Mouse (Mus musculus): ENCODE results near the gene Polk.

Gene Polk

GRCm38 (mm10) chr13:96527856-96528255 lies 14.5 kb downstream of the Polk start:
- no peak for DNase-seq

- DNase-seq = no peak
Measured at GRCm38 (mm10) chr13:96527022-96527421, 15.4 kb downstream of the Polk start.

- no peak for DNase-seq
Measured at GRCm38 (mm10) chr13:96521294-96521693, 21.1 kb downstream of the Polk start.

- no peak for DNase-seq
Measured at GRCm38 (mm10) chr13:96517335-96517734, 25.0 kb downstream of the Polk start.

- no peak for DNase-seq
Measured at GRCm38 (mm10) chr13:96516249-96516648, 26.1 kb downstream of the Polk start.

- DNase-seq = no peak
Measured at GRCm38 (mm10) chr13:96514154-96514942, 28.0 kb downstream of the Polk start.

GRCm38 (mm10) chr13:96511893-96512292 lies 30.5 kb downstream of the Polk start:
- no peak for DNase-seq

GRCm38 (mm10) chr13:96511262-96511661 lies 31.1 kb downstream of the Polk start:
- no peak for DNase-seq

GRCm38 (mm10) chr13:96510635-96511034 lies 31.7 kb downstream of the Polk start:
- DNase-seq = peak; percentile 29

GRCm38 (mm10) chr13:96507541-96507940 lies 34.8 kb downstream of the Polk start:
- no peak for DNase-seq

- DNase-seq = no peak
Measured at GRCm38 (mm10) chr13:96506313-96506712, 36.1 kb downstream of the Polk start.

GRCm38 (mm10) chr13:96505661-96506060 lies 36.7 kb downstream of the Polk start:
- no peak for DNase-seq

GRCm38 (mm10) chr13:96499891-96500290 lies 42.5 kb downstream of the Polk start:
- DNase-seq = no peak

GRCm38 (mm10) chr13:96496630-96497029 lies 45.7 kb downstream of the Polk start:
- no peak for DNase-seq

- no peak for DNase-seq
Measured at GRCm38 (mm10) chr13:96490433-96490832, 51.9 kb downstream of the Polk start, which contains the start of gene Gm17622. TSS of gene Gm17622 (plus strand) at chr13:96490733.

- no peak for DNase-seq
Measured at GRCm38 (mm10) chr13:96487968-96488367, 54.4 kb downstream of the Polk start.

GRCm38 (mm10) chr13:96487230-96487629 lies 55.1 kb downstream of the Polk start:
- no peak for DNase-seq

- DNase-seq = no peak
Measured at GRCm38 (mm10) chr13:96478991-96479390, 63.4 kb downstream of the Polk start.

GRCm38 (mm10) chr13:96477226-96477625 lies 65.2 kb downstream of the Polk start:
- DNase-seq = no peak

GRCm38 (mm10) chr13:96470957-96471356 lies 71.4 kb downstream of the Polk start, which contains the start of gene Ankdd1b:
TSS of gene Ankdd1b (minus strand) at chr13:96471198.
- DNase-seq = no peak

GRCm38 (mm10) chr13:96470556-96470955 lies 71.8 kb downstream of the Polk start:
- DNase-seq = no peak

GRCm38 (mm10) chr13:96468678-96469077 lies 73.7 kb downstream of the Polk start:
- no peak for DNase-seq

- no peak for DNase-seq
Measured at GRCm38 (mm10) chr13:96465315-96465714, 77.1 kb downstream of the Polk start.

GRCm38 (mm10) chr13:96462644-96463043 lies 79.7 kb downstream of the Polk start:
- DNase-seq = no peak

- no peak for DNase-seq
Measured at GRCm38 (mm10) chr13:96458606-96459005, 83.8 kb downstream of the Polk start.

Data from thymus, postnatal 14 days (tissue).